Mouse (Mus musculus): Measurements from ENCODE around the gene Tcf7l1. TPM values are rescaled to one million over a fixed set of nuclear protein-coding genes. Genes with fewer than 3 reads are reported as not detected.

Tcf7l1 gene
- polyA plus RNA-seq, 2 experiments, result 3.1 TPM

GRCm38 (mm10) chr6:72610261-72610660 is 178.8 kb downstream of the Tcf7l1 start:
- ATAC-seq (ENCODE audit: insufficient read depth) (no peak), DNase-seq (ENCODE audit: low read depth in 3 of 3, low spot score in 3 of 3) (no peak)
- no peak for TF ChIP-seq CTCF (IDR thresholded peaks at IDR 0.05; ENCODE audit: low read depth)
- TF ChIP-seq EP300 (IDR thresholded peaks at IDR 0.05; ENCODE audit: low read depth), result no peak
- peaks cover 8 to 9% of the 10 kb centered on the region in 2 experiments; a peak in 3 of 4 replicates for H3K4me1 ChIP-seq (replicated peaks; ENCODE audit: control insufficient read depth in 2 of 2, insufficient read depth in 2 of 2, low read length in 1 of 2)
- no peak overlapping the region for H3K27ac ChIP-seq
- H3K36me3 ChIP-seq (replicated peaks; ENCODE audit: control insufficient read depth, insufficient read depth, low read depth), result peaks cover 40% of the 10 kb centered on the region
- H3K9me3 ChIP-seq (ENCODE audit: control insufficient read depth, low read length), result no peaks in the 10 kb centered on the region
- no peak overlapping the region for H3K4me2 ChIP-seq (ENCODE audit: low read depth)
- H3K4me3 ChIP-seq (ENCODE audit: insufficient read depth in 1 of 2, low read depth in 2 of 2, low read length in 2 of 2), result no peak overlapping the region
- WGBS (ENCODE audit: insufficient replicate concordance), result 70% methylated on average over 4 of the region's 4 CpGs
- no peaks in the 10 kb centered on the region for H3K27me3 ChIP-seq (ENCODE audit: control insufficient read depth, insufficient read depth, low read length)
- H3K9ac ChIP-seq (replicated peaks), result no peak overlapping the region

GRCm38 (mm10) chr6:72608662-72609184 is 180.3 kb downstream of the Tcf7l1 start:
- ATAC-seq (ENCODE audit: insufficient read depth) (no peak), DNase-seq (ENCODE audit: low read depth in 3 of 3, low spot score in 3 of 3) (no peak)
- Histone ChIP-seq H3K4me1 (replicated peaks; ENCODE audit: control insufficient read depth in 2 of 2, insufficient read depth in 2 of 2, low read length in 1 of 2) (no peaks in the 10 kb centered on the region), H3K9me3 (ENCODE audit: control insufficient read depth, low read length) (no peaks in the 10 kb centered on the region), H3K27me3 (ENCODE audit: control insufficient read depth, insufficient read depth, low read length) (no peaks in the 10 kb centered on the region), H3K4me3 (ENCODE audit: insufficient read depth in 1 of 2, low read depth in 2 of 2, low read length in 2 of 2) (no peak overlapping the region), H3K27ac (no peak overlapping the region), H3K4me2 (ENCODE audit: low read depth) (no peak overlapping the region), H3K9ac (replicated peaks) (no peak overlapping the region), H3K36me3 (replicated peaks; ENCODE audit: control insufficient read depth, insufficient read depth, low read depth) (peaks cover 40% of the 10 kb centered on the region)
- TF ChIP-seq CTCF (IDR thresholded peaks at IDR 0.05; ENCODE audit: low read depth) (no peak), EP300 (IDR thresholded peaks at IDR 0.05; ENCODE audit: low read depth) (no peak)
- 78% methylated on average over 4 of the region's 4 CpGs for WGBS (ENCODE audit: insufficient replicate concordance)

GRCm38 (mm10) chr6:72607676-72608075 is 181.4 kb downstream of the Tcf7l1 start:
- no peak for TF ChIP-seq EP300 (IDR thresholded peaks at IDR 0.05; ENCODE audit: low read depth)
- TF ChIP-seq CTCF (IDR thresholded peaks at IDR 0.05; ENCODE audit: low read depth), result no peak
- H3K36me3 ChIP-seq (replicated peaks; ENCODE audit: control insufficient read depth, insufficient read depth, low read depth), result peaks cover 31% of the 10 kb centered on the region
- no peak overlapping the region for H3K9ac ChIP-seq (replicated peaks)
- ATAC-seq (ENCODE audit: insufficient read depth) (no peak), DNase-seq (ENCODE audit: low read depth in 3 of 3, low spot score in 3 of 3) (no peak)
- H3K27me3 ChIP-seq (ENCODE audit: control insufficient read depth, insufficient read depth, low read length), result no peaks in the 10 kb centered on the region
- no peak overlapping the region for H3K27ac ChIP-seq
- H3K9me3 ChIP-seq (ENCODE audit: control insufficient read depth, low read length), result no peaks in the 10 kb centered on the region
- H3K4me3 ChIP-seq (ENCODE audit: insufficient read depth in 1 of 2, low read depth in 2 of 2, low read length in 2 of 2), result no peak overlapping the region
- H3K4me2 ChIP-seq (ENCODE audit: low read depth), result no peak overlapping the region
- WGBS (ENCODE audit: insufficient replicate concordance), result 73% methylated on average over 5 of the region's 5 CpGs
- no peaks in the 10 kb centered on the region for H3K4me1 ChIP-seq (replicated peaks; ENCODE audit: control insufficient read depth in 2 of 2, insufficient read depth in 2 of 2, low read length in 1 of 2)

- WGBS (ENCODE audit: insufficient replicate concordance), result 73% methylated on average over 4 of the region's 4 CpGs
- H3K9me3 ChIP-seq (ENCODE audit: control insufficient read depth, low read length), result no peaks in the 10 kb centered on the region
- TF ChIP-seq CTCF (IDR thresholded peaks at IDR 0.05; ENCODE audit: low read depth), result no peak
- no peak for TF ChIP-seq EP300 (IDR thresholded peaks at IDR 0.05; ENCODE audit: low read depth)
- H3K4me1 ChIP-seq (replicated peaks; ENCODE audit: control insufficient read depth in 2 of 2, insufficient read depth in 2 of 2, low read length in 1 of 2), result no peaks in the 10 kb centered on the region
- no peak overlapping the region for H3K4me2 ChIP-seq (ENCODE audit: low read depth)
- H3K27ac ChIP-seq, result no peak overlapping the region
- no peak overlapping the region for H3K9ac ChIP-seq (replicated peaks)
- peaks cover 31% of the 10 kb centered on the region for H3K36me3 ChIP-seq (replicated peaks; ENCODE audit: control insufficient read depth, insufficient read depth, low read depth)
- DNase-seq (ENCODE audit: low read depth in 3 of 3, low spot score in 3 of 3) (no peak), ATAC-seq (ENCODE audit: insufficient read depth) (no peak)
- H3K4me3 ChIP-seq (ENCODE audit: insufficient read depth in 1 of 2, low read depth in 2 of 2, low read length in 2 of 2), result no peak overlapping the region
- H3K27me3 ChIP-seq (ENCODE audit: control insufficient read depth, insufficient read depth, low read length), result no peaks in the 10 kb centered on the region
Observed at GRCm38 (mm10) chr6:72607060-72607459, 182.0 kb downstream of the Tcf7l1 start.

GRCm38 (mm10) chr6:72604066-72604465 is 185.0 kb downstream of the Tcf7l1 start:
- TF ChIP-seq EP300 (IDR thresholded peaks at IDR 0.05; ENCODE audit: low read depth) (no peak), CTCF (IDR thresholded peaks at IDR 0.05; ENCODE audit: low read depth) (no peak)
- peaks cover 0 to 2% of the 10 kb centered on the region in 2 experiments; a peak in 3 of 4 replicates for H3K4me1 ChIP-seq (replicated peaks; ENCODE audit: control insufficient read depth in 2 of 2, insufficient read depth in 2 of 2, low read length in 1 of 2)
- ATAC-seq (ENCODE audit: insufficient read depth) (no peak), DNase-seq (ENCODE audit: low read depth in 3 of 3, low spot score in 3 of 3) (no peak)
- H3K36me3 ChIP-seq (replicated peaks; ENCODE audit: control insufficient read depth, insufficient read depth, low read depth), result peaks cover 14% of the 10 kb centered on the region
- no peak overlapping the region for H3K9ac ChIP-seq (replicated peaks)
- no peak overlapping the region for H3K4me3 ChIP-seq (ENCODE audit: insufficient read depth in 1 of 2, low read depth in 2 of 2, low read length in 2 of 2)
- H3K27ac ChIP-seq, result no peak overlapping the region
- 69% methylated on average over 2 of the region's 2 CpGs for WGBS (ENCODE audit: insufficient replicate concordance)
- H3K9me3 ChIP-seq (ENCODE audit: control insufficient read depth, low read length), result no peaks in the 10 kb centered on the region
- H3K27me3 ChIP-seq (ENCODE audit: control insufficient read depth, insufficient read depth, low read length), result no peaks in the 10 kb centered on the region
- H3K4me2 ChIP-seq (ENCODE audit: low read depth), result no peak overlapping the region
